Mouse (Mus musculus) layer of hippocampus, postnatal 25 days (tissue): ENCODE results near the gene Ccnd3. TPM values are rescaled to one million over a fixed set of nuclear protein-coding genes. Genes with fewer than 3 reads are reported as not detected.

Source experiments
- DNase-seq, 2 experiments: peaks; one replicate each; pipeline ENCODE4 v3.0.0; 2022; ENCODE audit warnings: mixed read lengths in 2 of 2, low spot score in 1 of 2; ENCODE audit errors: extremely low spot score in 1 of 2
- total RNA-seq, 2 experiments: library from RNA; stranded (reverse); gene quantifications; 2 replicates each; pipeline ENCODE4 v1.2.3; 2021

The Ccnd3 gene
- total RNA-seq, 2 experiments from 2014 or later, result 30.2 to 39.9 TPM

- DNase-seq, result peak; percentile 97
These were observed 6.5 kb downstream of the Ccnd3 start for GRCm38 (mm10) chr17:47511111-47512020.

- no peak for DNase-seq
These were observed 8.3 kb downstream of the Ccnd3 start for GRCm38 (mm10) chr17:47512956-47513775.

GRCm38 (mm10) chr17:47515180-47515844, 10.5 kb downstream of the Ccnd3 start:
- DNase-seq, result no peak

- no peak for DNase-seq
These were observed 11.4 kb downstream of the Ccnd3 start for GRCm38 (mm10) chr17:47516232-47516631.

- DNase-seq, result no peak
These were observed 13.4 kb downstream of the Ccnd3 start for GRCm38 (mm10) chr17:47518205-47518604.

GRCm38 (mm10) chr17:47521551-47522258, 16.9 kb downstream of the Ccnd3 start:
- peak; percentile 23 for DNase-seq

GRCm38 (mm10) chr17:47522536-47522935, 17.7 kb downstream of the Ccnd3 start:
- no peak for DNase-seq

- DNase-seq, result no peak
These were observed 18.4 kb downstream of the Ccnd3 start for GRCm38 (mm10) chr17:47523211-47523682.

GRCm38 (mm10) chr17:47524055-47524454, 19.2 kb downstream of the Ccnd3 start:
- no peak for DNase-seq

- DNase-seq, result no peak
These were observed 20.1 kb downstream of the Ccnd3 start for GRCm38 (mm10) chr17:47524991-47525390.

- no peak for DNase-seq
These were observed 22.1 kb downstream of the Ccnd3 start for GRCm38 (mm10) chr17:47526856-47527520.

- DNase-seq, result no peak
These were observed 22.9 kb downstream of the Ccnd3 start for GRCm38 (mm10) chr17:47527581-47528300.

- DNase-seq, result no peak
These were observed 24.1 kb downstream of the Ccnd3 start for GRCm38 (mm10) chr17:47528919-47529318.

- no peak for DNase-seq
These were observed 24.7 kb downstream of the Ccnd3 start for GRCm38 (mm10) chr17:47529595-47529994.

- no peak for DNase-seq
These were observed 26.6 kb downstream of the Ccnd3 start for GRCm38 (mm10) chr17:47531387-47531818.

GRCm38 (mm10) chr17:47532364-47532763, 27.5 kb downstream of the Ccnd3 start:
- no peak for DNase-seq

GRCm38 (mm10) chr17:47533691-47534090, 28.8 kb downstream of the Ccnd3 start:
- no peak for DNase-seq

GRCm38 (mm10) chr17:47535812-47536236, 31.0 kb downstream of the Ccnd3 start:
- no peak for DNase-seq

- DNase-seq, result no peak
These were observed 33.2 kb downstream of the Ccnd3 start for GRCm38 (mm10) chr17:47538049-47538448.
